Mouse (Mus musculus) MEL (cell line): ENCODE results near the gene Prkci.

Experiments used
- MYC ChIP-seq: IDR thresholded peaks from 2 replicates; pipeline ENCODE4 v1.6.1; 2011; ENCODE audit warnings: low read depth, mild to moderate bottlenecking, low read length, improper control_type of control experiment, moderate library complexity
- TCF12 ChIP-seq: IDR thresholded peaks from 2 replicates; pipeline ENCODE4 v1.6.1; 2014; ENCODE audit warnings: low read depth, mild to moderate bottlenecking, inconsistent platforms, low read length, improper control_type of control experiment, moderate library complexity
- USF1 ChIP-seq: IDR thresholded peaks from 2 replicates; pipeline ENCODE4 v1.6.1; 2014; ENCODE audit warnings: low read depth, mild to moderate bottlenecking, inconsistent platforms, low read length, improper control_type of control experiment, moderate library complexity
- USF2 ChIP-seq, 2 experiments: IDR thresholded peaks; 2 replicates each; pipeline ENCODE4 v1.6.1; 2011 to 2012; ENCODE audit warnings: improper control_type of control experiment in 2 of 2, low read length in 2 of 2, borderline replicate concordance in 1 of 2, inconsistent platforms in 1 of 2, low read depth in 1 of 2, mild to moderate bottlenecking in 1 of 2; ENCODE audit not compliant: insufficient read depth in 1 of 2

- TF ChIP-seq USF2 (IDR thresholded peaks at IDR 0.05; ENCODE audit: borderline replicate concordance in 1 of 2, insufficient read depth in 1 of 2, low read depth in 1 of 2, low read length in 2 of 2) (no peak), USF1 (no peak), MYC (no peak), TCF12 (no peak)
Observed at GRCm38 (mm10) chr3:31020656-31021055, 25.1 kb downstream of the Prkci start.
